Mouse (Mus musculus): ENCODE results near the gene Jade3.

Jade3 gene

GRCm38 (mm10) chrX:20548011-20548879 is 122.8 kb downstream of the Jade3 start:
- no peak for DNase-seq (ENCODE audit: low read depth in 2 of 2, low spot score in 2 of 2)

- DNase-seq (ENCODE audit: low read depth in 2 of 2, low spot score in 2 of 2): no peak
Measured at GRCm38 (mm10) chrX:20548880-20549440, 123.5 kb downstream of the Jade3 start.

- no peak for DNase-seq (ENCODE audit: low read depth in 2 of 2, low spot score in 2 of 2)
Measured at GRCm38 (mm10) chrX:20549532-20549931, 124.0 kb downstream of the Jade3 start, which contains the start of gene Rgn. Rgn (plus strand) TSS chrX:20549787.

- no peak for DNase-seq (ENCODE audit: low read depth in 2 of 2, low spot score in 2 of 2)
Measured at GRCm38 (mm10) chrX:20552199-20552598, 126.7 kb downstream of the Jade3 start.

- no peak for DNase-seq (ENCODE audit: low read depth in 2 of 2, low spot score in 2 of 2)
Measured at GRCm38 (mm10) chrX:20561846-20562245, 136.4 kb downstream of the Jade3 start.

- no peak for DNase-seq (ENCODE audit: low read depth in 2 of 2, low spot score in 2 of 2)
Measured at GRCm38 (mm10) chrX:20563941-20564340, 138.5 kb downstream of the Jade3 start.

Data from CD8-positive naive resting alpha-beta T cell, adult 2 months (primary cell).